Comparison of ENCODE assay signal across 25 mouse cellular contexts in the genomic region with DNA sequence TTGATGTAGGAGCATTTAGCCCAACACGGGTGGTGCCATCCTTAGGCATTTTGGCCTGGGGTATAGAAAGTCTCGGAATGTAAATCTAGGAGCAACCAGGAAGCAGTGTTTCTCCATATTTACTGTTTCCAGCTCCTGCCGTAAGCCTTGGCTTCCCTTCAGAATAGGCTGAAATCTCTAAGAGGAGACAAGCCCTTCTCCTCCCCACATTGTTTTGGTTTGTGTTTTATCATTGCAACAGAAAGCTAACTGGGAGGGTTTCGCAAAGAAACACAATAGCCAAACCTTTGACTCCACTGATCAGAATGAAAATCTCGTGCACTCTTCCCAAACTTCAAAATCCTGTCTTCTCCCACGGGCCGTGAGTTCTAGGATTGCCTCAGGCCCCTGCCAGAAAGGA.
"Had no signal": no experiment of that assay in that cellular context is flagged by ENCODE, and none has a peak within 500 bp of the region (broad histone marks: within the 10 kb centered on the region; RNA-seq: fewer than 3 reads in every experiment).

No protein-coding gene starts in this region.

- DNase-seq: gastrocnemius, postnatal 14 days; gastrocnemius, postnatal 36 days; heart, adult 18-20 months; heart, postnatal 10 days; heart, postnatal 4 days; kidney, adult 18-20 months; kidney, adult 8-10 months; kidney, postnatal 14 days; kidney, postnatal 36 days; layer of hippocampus, adult 9-11 months; layer of hippocampus, postnatal 36 days; left cerebral cortex, postnatal 4 days had no signal

- H3K27ac ChIP-seq: heart, embryonic 10.5 days; hindbrain, embryonic 10.5 days; hindbrain, embryonic 12.5 days; hindbrain, embryonic 14.5 days; intestine, embryonic 15.5 days; kidney, postnatal 0 days; limb, embryonic 13.5 days; limb, embryonic 15.5 days; liver, embryonic 12.5 days had no signal

- H3K4me3 ChIP-seq: heart, embryonic 10.5 days; heart, embryonic 12.5 days; hindbrain, embryonic 10.5 days; hindbrain, embryonic 12.5 days; intestine, embryonic 15.5 days; limb, embryonic 13.5 days; limb, embryonic 15.5 days; liver, embryonic 12.5 days had no signal

- H3K9me3 ChIP-seq: heart, embryonic 10.5 days; heart, embryonic 12.5 days; hindbrain, embryonic 10.5 days; hindbrain, embryonic 12.5 days; intestine, embryonic 15.5 days; limb, embryonic 13.5 days; limb, embryonic 15.5 days; liver, embryonic 12.5 days had no signal

- H3K27me3 ChIP-seq: hindbrain, embryonic 12.5 days; intestine, embryonic 15.5 days; limb, embryonic 13.5 days; limb, embryonic 15.5 days had no signal

- H3K36me3 ChIP-seq: heart, embryonic 10.5 days; heart, embryonic 12.5 days; hindbrain, embryonic 10.5 days; hindbrain, embryonic 12.5 days; intestine, embryonic 15.5 days; limb, embryonic 13.5 days; limb, embryonic 15.5 days; liver, embryonic 12.5 days had no signal

- ATAC-seq: hindbrain, embryonic 16.5 days; inflammation-experienced regulatory T-cells, adult 6 months; intestine, embryonic 15.5 days; intestine, postnatal 0 days; liver, embryonic 12.5 days had no signal

- H3K4me1 ChIP-seq: hindbrain, embryonic 12.5 days; intestine, embryonic 15.5 days; limb, embryonic 13.5 days; limb, embryonic 15.5 days; liver, embryonic 12.5 days had no signal

- H3K9ac ChIP-seq: heart, embryonic 12.5 days; hindbrain, embryonic 12.5 days; hindbrain, embryonic 14.5 days; intestine, embryonic 15.5 days; limb, embryonic 13.5 days; limb, embryonic 15.5 days; liver, embryonic 12.5 days had no signal

- H3K4me2 ChIP-seq: heart, embryonic 12.5 days; hindbrain, embryonic 12.5 days; hindbrain, embryonic 14.5 days; intestine, embryonic 15.5 days; limb, embryonic 13.5 days; limb, embryonic 15.5 days; liver, embryonic 12.5 days had no signal
